Mouse (Mus musculus) hindbrain, embryonic 10.5 days (tissue): ENCODE measurements around the gene Homer1. TPM values are rescaled to one million over a fixed set of nuclear protein-coding genes. Genes with fewer than 3 reads are reported as not detected.

Source experiments
- DNase-seq: peaks from one replicate; pipeline ENCODE4 v3.0.0-alpha.2; 2017; ENCODE audit warnings: low spot score
- H3K27ac ChIP-seq: fragments of 300-500 bp; sonication (generic); 2 replicates; pipeline ENCODE4 v1.5.1; 2016; ENCODE audit warnings: mild to moderate bottlenecking, moderate library complexity
- H3K27me3 ChIP-seq: fragments of 300-500 bp; sonication (generic); 2 replicates; pipeline ENCODE4 v1.6.1; 2016; ENCODE audit warnings: mild to moderate bottlenecking; ENCODE audit not compliant: poor library complexity, insufficient read depth, severe bottlenecking
- H3K36me3 ChIP-seq: fragments of 300-500 bp; sonication (generic); 2 replicates; pipeline ENCODE4 v1.6.1; 2016; ENCODE audit warnings: mild to moderate bottlenecking, moderate library complexity
- H3K4me1 ChIP-seq: fragments of 300-500 bp; sonication (generic); replicated peaks from 2 replicates; pipeline ENCODE4 v1.6.1; 2016; ENCODE audit warnings: mild to moderate bottlenecking
- H3K4me3 ChIP-seq: fragments of 300-500 bp; sonication (generic); 2 replicates; pipeline ENCODE4 v1.5.1; 2016; ENCODE audit warnings: mild to moderate bottlenecking, moderate library complexity
- H3K9me3 ChIP-seq: fragments of 300-500 bp; sonication (generic); 2 replicates; pipeline ENCODE4 v1.6.1; 2016; ENCODE audit warnings: mild to moderate bottlenecking, moderate library complexity
- WGBS: fragments of 180-500 bp; shearing (Covaris S2); methylation state at CpG from one replicate; pipeline ENCODE4 v1.1.7; 2016; 5-methylcytosine and 5-hydroxymethylcytosine counted together
- polyA plus RNA-seq: library from polyadenylated mRNA; unstranded; fragments of >200 nt; fragmentation: Nextera tagmentation; extraction: Ambion mirVana; gene quantifications from 2 replicates; pipeline ENCODE4 v1.2.1, GENCODE M21; 2016

The Homer1 gene
- polyA plus RNA-seq, 1 experiment from 2014 or later = 8.4 TPM

- Histone ChIP-seq H3K4me1 (no peaks in the 10 kb centered on the region), H3K27ac (no peak overlapping the region), H3K36me3 (no peaks in the 10 kb centered on the region), H3K9me3 (no peaks in the 10 kb centered on the region), H3K27me3 (no peaks in the 10 kb centered on the region), H3K4me3 (no peak overlapping the region)
- no peak for DNase-seq
- WGBS = 88% methylated on average over 1 of the region's 1 CpGs
These were observed 85.0 kb downstream of the Homer1 start for GRCm38 (mm10) chr13:93384481-93384880.

GRCm38 (mm10) chr13:93385147-93385546 is 85.7 kb downstream of the Homer1 start:
- no peak for DNase-seq
- H3K27me3 ChIP-seq = no peaks in the 10 kb centered on the region
- whole genome bisulfite sequencing = 83% methylated on average over 1 of the region's 1 CpGs
- H3K9me3 ChIP-seq = no peaks in the 10 kb centered on the region
- no peaks in the 10 kb centered on the region for H3K36me3 ChIP-seq
- no peak overlapping the region for H3K4me3 ChIP-seq
- H3K4me1 ChIP-seq = no peaks in the 10 kb centered on the region
- no peak overlapping the region for H3K27ac ChIP-seq

GRCm38 (mm10) chr13:93387440-93387839 is 88.0 kb downstream of the Homer1 start:
- no peak overlapping the region for H3K27ac ChIP-seq
- H3K4me1 ChIP-seq = no peaks in the 10 kb centered on the region
- DNase-seq = no peak
- H3K9me3 ChIP-seq = no peaks in the 10 kb centered on the region
- H3K36me3 ChIP-seq = peaks cover 12% of the 10 kb centered on the region
- H3K27me3 ChIP-seq = no peaks in the 10 kb centered on the region
- WGBS = 88% methylated on average over 5 of the region's 5 CpGs
- H3K4me3 ChIP-seq = no peak overlapping the region

GRCm38 (mm10) chr13:93388594-93389241 is 89.3 kb downstream of the Homer1 start:
- Histone ChIP-seq H3K4me3 (no peak overlapping the region), H3K4me1 (no peaks in the 10 kb centered on the region), H3K27ac (no peak overlapping the region), H3K9me3 (no peaks in the 10 kb centered on the region), H3K36me3 (peaks cover 22% of the 10 kb centered on the region), H3K27me3 (no peaks in the 10 kb centered on the region)
- no peak for DNase-seq
- WGBS = 83% methylated on average over 7 of the region's 7 CpGs

GRCm38 (mm10) chr13:93389242-93389625 is 89.8 kb downstream of the Homer1 start:
- Histone ChIP-seq H3K4me1 (no peaks in the 10 kb centered on the region), H3K9me3 (no peaks in the 10 kb centered on the region), H3K27me3 (no peaks in the 10 kb centered on the region), H3K27ac (no peak overlapping the region), H3K4me3 (no peak overlapping the region), H3K36me3 (peaks cover 27% of the 10 kb centered on the region)
- 64% methylated on average over 2 of the region's 2 CpGs for WGBS
- no peak for DNase-seq

- peaks cover 61% of the 10 kb centered on the region for H3K36me3 ChIP-seq
- 86% methylated on average over 5 of the region's 5 CpGs for WGBS
- H3K27me3 ChIP-seq = no peaks in the 10 kb centered on the region
- H3K4me1 ChIP-seq = no peaks in the 10 kb centered on the region
- no peaks in the 10 kb centered on the region for H3K9me3 ChIP-seq
- no peak overlapping the region for H3K27ac ChIP-seq
- no peak overlapping the region for H3K4me3 ChIP-seq
- DNase-seq = no peak
These were observed 100.3 kb downstream of the Homer1 start for GRCm38 (mm10) chr13:93399710-93400216.

GRCm38 (mm10) chr13:93401947-93402346 is 102.5 kb downstream of the Homer1 start:
- no peak overlapping the region for H3K27ac ChIP-seq
- H3K4me3 ChIP-seq = no peak overlapping the region
- H3K27me3 ChIP-seq = no peaks in the 10 kb centered on the region
- H3K4me1 ChIP-seq = no peaks in the 10 kb centered on the region
- no peaks in the 10 kb centered on the region for H3K9me3 ChIP-seq
- 93% methylated on average over 7 of the region's 7 CpGs for WGBS
- no peak for DNase-seq
- peaks cover 48% of the 10 kb centered on the region for H3K36me3 ChIP-seq

GRCm38 (mm10) chr13:93406855-93407254 is 107.4 kb downstream of the Homer1 start:
- no peak for DNase-seq

GRCm38 (mm10) chr13:93410343-93410742 is 110.9 kb downstream of the Homer1 start:
- Histone ChIP-seq H3K27ac (no peak overlapping the region), H3K36me3 (peaks cover 9% of the 10 kb centered on the region), H3K9me3 (no peaks in the 10 kb centered on the region), H3K4me3 (no peak overlapping the region), H3K4me1 (no peaks in the 10 kb centered on the region), H3K27me3 (no peaks in the 10 kb centered on the region)
- no peak for DNase-seq
- 91% methylated on average over 4 of the region's 4 CpGs for WGBS

More at GRCm38 (mm10) chr13:93406855-93407254, 107.4 kb downstream of the Homer1 start:
- Histone ChIP-seq H3K27ac (no peak overlapping the region), H3K36me3 (peaks cover 18% of the 10 kb centered on the region), H3K27me3 (no peaks in the 10 kb centered on the region), H3K9me3 (no peaks in the 10 kb centered on the region), H3K4me1 (no peaks in the 10 kb centered on the region), H3K4me3 (no peak overlapping the region)
- 87% methylated on average over 5 of the region's 5 CpGs for WGBS

- H3K36me3 ChIP-seq = no peaks in the 10 kb centered on the region
- 94% methylated on average over 5 of the region's 5 CpGs for WGBS
- no peak overlapping the region for H3K27ac ChIP-seq
- H3K27me3 ChIP-seq = no peaks in the 10 kb centered on the region
- DNase-seq = no peak
- H3K9me3 ChIP-seq = no peaks in the 10 kb centered on the region
- H3K4me1 ChIP-seq = no peaks in the 10 kb centered on the region
- no peak overlapping the region for H3K4me3 ChIP-seq
These were observed 115.6 kb downstream of the Homer1 start for GRCm38 (mm10) chr13:93415055-93415454.

GRCm38 (mm10) chr13:93418292-93418691 is 118.9 kb downstream of the Homer1 start:
- H3K4me1 ChIP-seq = no peaks in the 10 kb centered on the region
- 81% methylated on average over 2 of the region's 2 CpGs for WGBS
- DNase-seq = no peak

GRCm38 (mm10) chr13:93419779-93420178 is 120.3 kb downstream of the Homer1 start:
- no peak overlapping the region for H3K4me3 ChIP-seq
- no peak for DNase-seq
- H3K4me1 ChIP-seq = no peaks in the 10 kb centered on the region
- H3K36me3 ChIP-seq = no peaks in the 10 kb centered on the region
- H3K9me3 ChIP-seq = no peaks in the 10 kb centered on the region
- no peaks in the 10 kb centered on the region for H3K27me3 ChIP-seq
- 79% methylated on average over 2 of the region's 2 CpGs for WGBS
- no peak overlapping the region for H3K27ac ChIP-seq

More at GRCm38 (mm10) chr13:93418292-93418691, 118.9 kb downstream of the Homer1 start:
- H3K36me3 ChIP-seq = no peaks in the 10 kb centered on the region
- no peak overlapping the region for H3K27ac ChIP-seq
- H3K27me3 ChIP-seq = no peaks in the 10 kb centered on the region
- H3K9me3 ChIP-seq = no peaks in the 10 kb centered on the region
- H3K4me3 ChIP-seq = no peak overlapping the region

- Histone ChIP-seq H3K27ac (no peak overlapping the region), H3K36me3 (0 out of 2 replicates have a peak, but pooled peaks cover 3% of the 10 kb centered on the region), H3K27me3 (no peaks in the 10 kb centered on the region), H3K4me3 (no peak overlapping the region), H3K4me1 (no peaks in the 10 kb centered on the region), H3K9me3 (no peaks in the 10 kb centered on the region)
- WGBS = 87% methylated on average over 2 of the region's 2 CpGs
- DNase-seq = no peak
These were observed 123.8 kb downstream of the Homer1 start for GRCm38 (mm10) chr13:93423224-93423623.
